17 mouse cellular contexts compared by ENCODE assay signal in genomic region chr11:88399028-88399427, GRCm38 (mm10).
DNase-seq lines count a peak whose midpoint lies in the region; ATAC-seq and TF ChIP-seq lines count a peak whose summit lies in the region.
"Had no signal": no experiment of that assay in that cellular context is flagged by ENCODE, and none has a peak within 500 bp of the region (broad histone marks: within the 10 kb centered on the region; RNA-seq: fewer than 3 reads in every experiment).

No protein-coding gene starts in this region.

- H3K27me3 ChIP-seq in forebrain, embryonic 15.5 days, result no peaks in the 10 kb centered on the region
- no peaks in the 10 kb centered on the region for H3K27me3 ChIP-seq in forebrain, embryonic 11.5 days (ENCODE audit: control insufficient read depth, insufficient read depth, low read length)
- no peaks in the 10 kb centered on the region for H3K27me3 ChIP-seq in intestine, embryonic 14.5 days (replicated peaks; ENCODE audit: control insufficient read depth, insufficient read depth, low read length)
- no peaks in the 10 kb centered on the region for H3K27me3 ChIP-seq in intestine, postnatal 0 days (replicated peaks; ENCODE audit: control insufficient read depth, insufficient read depth, low read length)
- H3K27me3 ChIP-seq in hindbrain, postnatal 0 days (ENCODE audit: insufficient read depth, low read length), result no peaks in the 10 kb centered on the region
- no peaks in the 10 kb centered on the region for H3K27me3 ChIP-seq in midbrain, embryonic 16.5 days (ENCODE audit: control insufficient read depth, insufficient read depth, low read depth, low read length)
- H3K27me3 ChIP-seq: CH12.LX; liver, embryonic 15.5 days had no signal

- no peak overlapping the region for H3K4me3 ChIP-seq in forebrain, embryonic 15.5 days
- no peak overlapping the region for H3K4me3 ChIP-seq in forebrain, embryonic 11.5 days (ENCODE audit: low read depth, low read length)
- no peak overlapping the region for H3K4me3 ChIP-seq in intestine, embryonic 14.5 days (ENCODE audit: low read depth, low read length)
- H3K4me3 ChIP-seq in intestine, postnatal 0 days (ENCODE audit: low read depth, low read length), result no peak overlapping the region
- no peak overlapping the region for H3K4me3 ChIP-seq in hindbrain, postnatal 0 days (ENCODE audit: low read length)
- no peak overlapping the region for H3K4me3 ChIP-seq in midbrain, embryonic 16.5 days (ENCODE audit: low read depth, low read length)
- H3K4me3 ChIP-seq: liver, embryonic 15.5 days had no signal

- DNase-seq in forebrain, embryonic 11.5 days (ENCODE audit: low spot score), result no peak
- no peak for DNase-seq in intestine, embryonic 14.5 days (ENCODE audit: low spot score)
- no peak for DNase-seq in hindbrain, postnatal 0 days (ENCODE audit: low spot score)
- no peak for DNase-seq in gastrocnemius, adult 8-10 months (ENCODE audit: low spot score in 2 of 2)
- DNase-seq: adrenal gland, postnatal 10 days; heart, postnatal 10 days; kidney, adult 11 months; kidney, postnatal 14 days; layer of hippocampus, adult 9-11 months; right cerebral cortex, adult 18-20 months; thymus, adult 2 months had no signal

- H3K36me3 ChIP-seq in forebrain, embryonic 15.5 days, result no peaks in the 10 kb centered on the region
- H3K36me3 ChIP-seq in forebrain, embryonic 11.5 days (ENCODE audit: control insufficient read depth, insufficient read depth, low read length), result no peaks in the 10 kb centered on the region
- H3K36me3 ChIP-seq in intestine, embryonic 14.5 days (ENCODE audit: control insufficient read depth, insufficient read depth, low read length), result no peaks in the 10 kb centered on the region
- H3K36me3 ChIP-seq in intestine, postnatal 0 days (ENCODE audit: control insufficient read depth, insufficient read depth), result no peaks in the 10 kb centered on the region; the same call in 1 of the 2 replicates
- H3K36me3 ChIP-seq in hindbrain, postnatal 0 days (ENCODE audit: insufficient read depth, low read length), result no peaks in the 10 kb centered on the region
- H3K36me3 ChIP-seq in midbrain, embryonic 16.5 days (ENCODE audit: control insufficient read depth, insufficient read depth, low read length), result no peaks in the 10 kb centered on the region; the same call in 1 of the 2 replicates
- H3K36me3 ChIP-seq: liver, embryonic 15.5 days had no signal

- H3K27ac ChIP-seq in forebrain, embryonic 15.5 days (replicated peaks), result 0 out of 2 replicates have a peak overlapping the region, but pooled peaks have one; percentile 3
- no peak overlapping the region for H3K27ac ChIP-seq in forebrain, embryonic 11.5 days (ENCODE audit: low read depth, low read length)
- 0 out of 2 replicates have a peak overlapping the region, but pooled peaks have one; percentile 11 for H3K27ac ChIP-seq in intestine, embryonic 14.5 days (ENCODE audit: low read depth)
- no peak overlapping the region for H3K27ac ChIP-seq in intestine, postnatal 0 days (ENCODE audit: low read depth, low read length)
- H3K27ac ChIP-seq in hindbrain, postnatal 0 days, result no peak overlapping the region
- H3K27ac ChIP-seq in midbrain, embryonic 16.5 days (ENCODE audit: low read length), result peak overlapping the region; percentile 26; the same call in 1 of the 2 replicates
- H3K27ac ChIP-seq: liver, embryonic 15.5 days had no signal

- 76% methylated on average over 5 of the region's 5 CpGs for WGBS in forebrain, embryonic 15.5 days
- 80% methylated on average over 5 of the region's 5 CpGs for WGBS in forebrain, embryonic 11.5 days
- 62% methylated on average over 5 of the region's 5 CpGs for WGBS in intestine, embryonic 14.5 days
- 61% methylated on average over 5 of the region's 5 CpGs for WGBS in intestine, postnatal 0 days
- WGBS in hindbrain, postnatal 0 days, result 74% methylated on average over 5 of the region's 5 CpGs
- WGBS in midbrain, embryonic 16.5 days, result 67% methylated on average over 5 of the region's 5 CpGs

- peaks cover 66% of the 10 kb centered on the region for H3K4me1 ChIP-seq in forebrain, embryonic 15.5 days
- peaks cover 22% of the 10 kb centered on the region for H3K4me1 ChIP-seq in forebrain, embryonic 11.5 days (replicated peaks; ENCODE audit: control insufficient read depth, insufficient read depth, low read length)
- peaks cover 52% of the 10 kb centered on the region for H3K4me1 ChIP-seq in intestine, embryonic 14.5 days (replicated peaks; ENCODE audit: control insufficient read depth, insufficient read depth, low read length)
- H3K4me1 ChIP-seq in intestine, postnatal 0 days (replicated peaks; ENCODE audit: control insufficient read depth, insufficient read depth, low read length), result peaks cover 20% of the 10 kb centered on the region
- H3K4me1 ChIP-seq in hindbrain, postnatal 0 days (ENCODE audit: insufficient read depth, low read length), result peaks cover 48% of the 10 kb centered on the region
- peaks cover 38% of the 10 kb centered on the region for H3K4me1 ChIP-seq in midbrain, embryonic 16.5 days (ENCODE audit: control insufficient read depth, insufficient read depth, low read length)

- H3K4me2 ChIP-seq in forebrain, embryonic 15.5 days (replicated peaks), result no peak overlapping the region
- no peak overlapping the region for H3K4me2 ChIP-seq in forebrain, embryonic 11.5 days (ENCODE audit: low read depth, low read length, severe bottlenecking)
- no peak overlapping the region for H3K4me2 ChIP-seq in intestine, embryonic 14.5 days (ENCODE audit: low read length)
- H3K4me2 ChIP-seq in intestine, postnatal 0 days (replicated peaks; ENCODE audit: low read depth), result no peak overlapping the region
- H3K4me2 ChIP-seq in hindbrain, postnatal 0 days (ENCODE audit: low read depth, low read length), result no peak overlapping the region
- no peak overlapping the region for H3K4me2 ChIP-seq in midbrain, embryonic 16.5 days (ENCODE audit: low read length)
- H3K4me2 ChIP-seq: liver, embryonic 15.5 days had no signal

- no peak for ATAC-seq in forebrain, embryonic 15.5 days (replicated peaks)
- ATAC-seq in forebrain, embryonic 11.5 days (replicated peaks; ENCODE audit: low FRiP score), result no peak
- ATAC-seq in intestine, embryonic 14.5 days (replicated peaks; ENCODE audit: low FRiP score, low TSS enrichment, low read depth), result no peak
- ATAC-seq in intestine, postnatal 0 days, result no peak
- ATAC-seq in hindbrain, postnatal 0 days, result no peak
- ATAC-seq in midbrain, embryonic 16.5 days, result no peak
- ATAC-seq in megakaryocyte-erythroid progenitor cell, adult 5-6 weeks (replicated peaks; ENCODE audit: low FRiP score, low TSS enrichment, poor library complexity, severe bottlenecking), result no peak

- no peak for TF ChIP-seq CTCF in intestine, postnatal 0 days (IDR thresholded peaks at IDR 0.05; ENCODE audit: low read depth)
- no peak for TF ChIP-seq CTCF in hindbrain, postnatal 0 days (IDR thresholded peaks at IDR 0.05; ENCODE audit: low read depth)

- H3K9me3 ChIP-seq in forebrain, embryonic 15.5 days, result no peaks in the 10 kb centered on the region
- H3K9me3 ChIP-seq in forebrain, embryonic 11.5 days (ENCODE audit: control insufficient read depth, low read length), result no peaks in the 10 kb centered on the region
- no peaks in the 10 kb centered on the region for H3K9me3 ChIP-seq in intestine, embryonic 14.5 days (ENCODE audit: control insufficient read depth, low read length)
- no peaks in the 10 kb centered on the region for H3K9me3 ChIP-seq in intestine, postnatal 0 days (ENCODE audit: control insufficient read depth)
- no peaks in the 10 kb centered on the region for H3K9me3 ChIP-seq in hindbrain, postnatal 0 days (ENCODE audit: low read length)
- no peaks in the 10 kb centered on the region for H3K9me3 ChIP-seq in midbrain, embryonic 16.5 days (replicated peaks; ENCODE audit: control insufficient read depth, low read length, poor library complexity, severe bottlenecking)
- H3K9me3 ChIP-seq: liver, embryonic 15.5 days had no signal

- H3K9ac ChIP-seq in forebrain, embryonic 15.5 days (replicated peaks), result no peak overlapping the region
- H3K9ac ChIP-seq in forebrain, embryonic 11.5 days (ENCODE audit: low read length), result no peak overlapping the region
- no peak overlapping the region for H3K9ac ChIP-seq in intestine, embryonic 14.5 days (ENCODE audit: low read length)
- no peak overlapping the region for H3K9ac ChIP-seq in intestine, postnatal 0 days (ENCODE audit: low read depth, low read length)
- 0 out of 2 replicates have a peak overlapping the region, but pooled peaks have one; percentile 1 for H3K9ac ChIP-seq in hindbrain, postnatal 0 days (replicated peaks; ENCODE audit: low read length)
- H3K9ac ChIP-seq in midbrain, embryonic 16.5 days (ENCODE audit: low read depth, low read length), result 0 out of 2 replicates have a peak overlapping the region, but pooled peaks have one; percentile 30
- H3K9ac ChIP-seq: liver, embryonic 15.5 days had no signal

Comparison
In these comparisons a context has a peak if more than half of its experiments do, and no peak if none do; other contexts are left out.
1. H3K27ac ChIP-seq: peak in forebrain, embryonic 15.5 days (single experiment), intestine, embryonic 14.5 days (single experiment) and midbrain, embryonic 16.5 days (single experiment); none in forebrain, embryonic 11.5 days (single experiment), intestine, postnatal 0 days (single experiment) and hindbrain, postnatal 0 days (single experiment).
2. H3K9ac ChIP-seq: peak in hindbrain, postnatal 0 days (single experiment) and midbrain, embryonic 16.5 days (single experiment); none in forebrain, embryonic 15.5 days (single experiment), forebrain, embryonic 11.5 days (single experiment), intestine, embryonic 14.5 days (single experiment) and intestine, postnatal 0 days (single experiment).